Mouse (Mus musculus) urinary bladder, adult 18-20 months (tissue): ENCODE data around the gene Ugt2a3.
"Not testable (repeated sequence)": the region's sequence is repeated elsewhere in the genome, so short reads cannot be mapped to it uniquely, and the experiment has no call there.

ENCODE experiments used
- DNase-seq, 2 experiments: peaks; one replicate each; pipeline ENCODE4 v3.0.0; 2022; ENCODE audit warnings: low spot score in 2 of 2, mixed read lengths in 2 of 2

Gene Ugt2a3

GRCm38 (mm10) chr5:87336961-87337697, at the start of gene Ugt2a3:
Gene Ugt2a3, minus strand, starts transcription at chr5:87337195.
- no peak for DNase-seq

GRCm38 (mm10) chr5:87380234-87380633, 43.2 kb upstream of the Ugt2a3 start:
- no peak for DNase-seq

- no peak for DNase-seq
These were observed 42.8 kb upstream of the Ugt2a3 start for GRCm38 (mm10) chr5:87379825-87380224.

- DNase-seq, result no peak
These were observed 38.9 kb upstream of the Ugt2a3 start for GRCm38 (mm10) chr5:87375874-87376383.

GRCm38 (mm10) chr5:87373502-87373863, 36.5 kb upstream of the Ugt2a3 start:
- no peak for DNase-seq

GRCm38 (mm10) chr5:87372788-87373501, 36.0 kb upstream of the Ugt2a3 start:
- DNase-seq, result not testable (repeated sequence)

GRCm38 (mm10) chr5:87350350-87350749, 13.4 kb upstream of the Ugt2a3 start:
- DNase-seq, result no peak

GRCm38 (mm10) chr5:87349150-87349549, 12.2 kb upstream of the Ugt2a3 start:
- DNase-seq, result not testable (repeated sequence)

GRCm38 (mm10) chr5:87347479-87348078, 10.6 kb upstream of the Ugt2a3 start:
- not testable (repeated sequence) for DNase-seq

- DNase-seq, result no peak
These were observed 3.5 kb upstream of the Ugt2a3 start for GRCm38 (mm10) chr5:87340461-87340860.

- no peak for DNase-seq
These were observed 1.8 kb downstream of the Ugt2a3 start for GRCm38 (mm10) chr5:87335199-87335598.

- no peak for DNase-seq
These were observed 3.4 kb downstream of the Ugt2a3 start for GRCm38 (mm10) chr5:87333584-87333983.

- no peak for DNase-seq
These were observed 25.6 kb downstream of the Ugt2a3 start for GRCm38 (mm10) chr5:87311392-87311791.

- not testable (repeated sequence) for DNase-seq
These were observed 50.8 kb downstream of the Ugt2a3 start for GRCm38 (mm10) chr5:87286180-87286579.

GRCm38 (mm10) chr5:87275986-87276385, 61.0 kb downstream of the Ugt2a3 start:
- not testable (repeated sequence) for DNase-seq

- no peak for DNase-seq
These were observed 61.4 kb downstream of the Ugt2a3 start for GRCm38 (mm10) chr5:87275581-87275980.
